Mouse (Mus musculus) testis, postnatal 14 days (tissue): ENCODE measurements at regions not wholly inside any gene's neighbourhood (a gene's known extent, or its start where the extent isn't known, plus 50 kb on each side); places are given as distances from the start of the nearest gene placed in this dataset.
A peak's percentile ranks its signal among the peaks of the same experiment; 100 is the strongest.

Source experiments
- DNase-seq: peaks from one replicate; pipeline ENCODE4 v3.0.0; 2021; ENCODE audit warnings: low spot score

DNA sequence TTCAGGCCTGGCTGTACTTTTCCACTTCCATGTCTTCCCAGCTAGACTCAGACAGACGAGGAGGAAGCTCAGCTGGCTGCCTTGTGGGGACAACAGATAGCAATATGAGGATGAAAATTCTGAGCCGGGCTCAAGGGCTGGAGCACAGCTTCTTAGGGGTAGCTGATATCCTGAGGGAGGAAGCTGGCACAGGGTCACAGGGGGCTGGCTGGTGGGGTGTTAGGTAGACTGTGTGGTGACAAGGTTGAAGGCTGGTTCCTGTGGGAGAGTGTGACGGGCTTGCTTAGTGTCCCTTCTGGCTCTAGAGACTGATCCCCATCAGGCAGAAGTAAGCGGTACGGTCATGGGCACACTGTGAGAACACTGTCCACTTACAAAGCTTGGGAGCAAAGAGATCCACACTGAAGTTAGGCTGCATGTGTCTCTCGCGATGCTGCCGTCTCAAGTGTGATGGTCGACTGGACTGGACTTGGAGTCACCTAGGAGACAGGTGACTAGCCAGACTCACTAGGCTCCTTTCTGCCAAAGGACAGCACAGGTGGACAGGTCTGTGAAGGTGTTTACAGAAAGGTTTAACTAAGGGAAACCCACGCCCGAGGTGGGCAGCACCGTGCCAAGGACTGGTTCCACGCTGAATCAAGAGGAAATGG is 111.1 kb upstream of the S1pr3 start:
- DNase-seq, result no peak

DNA sequence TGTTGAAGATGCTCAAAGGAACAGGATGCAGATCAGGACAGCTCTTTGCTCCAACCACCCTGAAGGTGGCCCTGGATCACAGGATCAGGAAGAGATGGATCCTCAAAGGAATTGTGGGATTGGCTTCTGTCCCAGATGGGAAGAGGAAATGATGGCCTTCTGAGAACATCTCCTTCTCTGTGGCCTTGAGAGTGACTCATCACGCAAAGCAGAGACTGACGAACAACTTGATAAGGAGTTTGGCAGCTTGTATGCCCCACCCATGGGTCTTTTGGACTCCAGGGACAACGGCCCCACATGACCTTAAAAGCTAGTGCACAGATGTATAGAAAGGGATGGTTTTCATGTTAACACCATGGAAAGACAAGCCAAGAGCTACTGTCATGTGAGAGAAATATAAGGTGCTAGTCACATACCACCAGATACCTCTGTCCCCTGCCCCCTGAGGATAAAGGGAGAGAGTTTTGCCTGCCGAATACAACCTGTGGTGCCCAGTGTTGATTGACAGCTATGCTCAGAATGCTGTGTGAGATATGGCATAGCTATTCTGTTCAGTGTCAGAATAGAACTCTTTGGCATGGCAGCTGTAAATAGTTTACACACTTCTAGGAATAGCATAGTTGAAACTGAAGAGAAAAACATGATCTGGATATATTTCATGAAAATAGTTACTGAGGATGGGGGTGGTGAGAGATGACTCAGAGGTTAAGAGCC is 109.2 kb upstream of the S1pr3 start:
- peak; percentile 19 for DNase-seq

DNA sequence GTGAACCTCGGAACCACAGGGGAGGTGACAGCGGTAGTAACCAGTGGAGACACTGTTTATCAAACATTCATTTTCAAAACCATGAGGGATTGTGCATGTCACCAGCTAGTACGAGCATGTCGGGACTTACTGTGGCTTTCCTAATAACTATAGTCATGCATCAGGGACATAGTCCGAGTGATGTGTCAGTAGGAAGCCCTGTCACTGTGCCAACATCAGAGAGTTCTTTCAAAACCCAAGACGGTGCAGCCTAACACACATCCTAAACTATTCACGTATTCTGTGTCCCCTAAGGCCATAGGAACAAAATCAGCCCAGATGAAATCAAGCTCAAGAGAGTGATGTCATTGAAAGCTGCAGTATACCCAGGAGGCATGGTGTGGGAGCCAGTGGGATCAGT is 107.0 kb upstream of the S1pr3 start:
- no peak for DNase-seq

DNA sequence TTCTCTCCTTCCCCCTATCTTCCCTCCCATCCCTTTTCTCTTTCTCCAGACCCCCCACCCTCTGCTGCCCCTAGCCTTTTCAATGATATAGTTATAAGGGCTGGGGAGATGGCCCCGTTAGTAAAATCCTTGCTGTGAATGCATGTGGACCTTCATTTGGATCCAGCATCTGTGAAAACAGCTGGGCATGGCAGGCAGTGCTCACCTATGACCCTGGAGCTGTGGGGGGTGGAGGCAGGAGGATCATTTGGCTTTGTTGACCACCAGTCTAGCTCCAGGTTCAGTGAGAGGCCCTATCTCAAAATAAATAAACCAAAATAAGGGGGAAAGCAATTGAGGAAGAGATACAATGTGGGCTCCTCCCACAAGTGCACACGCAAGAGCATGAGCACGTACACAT is 105.3 kb upstream of the S1pr3 start:
- no peak for DNase-seq

DNA sequence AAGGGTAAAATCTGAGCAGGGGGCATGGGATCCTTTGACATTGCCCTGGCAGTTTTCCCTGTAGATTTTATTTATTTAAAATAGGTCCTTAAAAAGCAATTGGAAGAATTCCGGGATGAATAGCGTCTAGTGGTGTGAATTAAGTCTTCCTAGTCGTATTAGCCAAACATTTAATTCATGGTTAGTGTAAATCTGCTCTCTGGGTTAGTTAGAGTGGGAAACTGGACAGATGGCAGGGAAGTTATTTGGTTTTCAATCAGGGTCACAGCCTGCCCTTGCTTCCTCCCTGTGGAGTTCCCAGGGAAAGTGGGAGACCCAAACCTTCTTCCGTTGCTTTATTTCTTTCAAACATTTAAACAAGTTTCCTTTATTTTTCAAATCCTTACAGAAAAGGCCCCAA is 103.8 kb upstream of the S1pr3 start:
- no peak for DNase-seq

DNA sequence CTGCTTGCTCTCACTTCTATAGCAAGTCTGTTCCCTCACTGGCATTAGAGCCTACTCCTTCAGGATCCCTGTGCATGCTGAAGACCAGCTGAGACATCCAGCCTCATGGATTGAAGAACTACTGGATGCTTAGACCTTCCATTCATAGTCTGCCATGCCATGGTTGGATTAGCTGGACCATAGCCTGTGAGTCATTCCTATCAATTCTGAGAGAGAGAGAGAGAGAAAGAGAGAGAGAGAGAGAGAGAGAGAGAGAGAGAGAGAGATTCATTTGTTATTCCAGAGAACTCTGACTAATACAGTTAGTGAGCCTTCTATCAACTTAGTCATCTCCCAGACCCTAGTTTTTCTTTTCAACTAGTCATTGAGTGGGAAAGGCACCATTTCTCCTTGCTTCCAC is 99.0 kb upstream of the S1pr3 start:
- DNase-seq, result no peak

DNA sequence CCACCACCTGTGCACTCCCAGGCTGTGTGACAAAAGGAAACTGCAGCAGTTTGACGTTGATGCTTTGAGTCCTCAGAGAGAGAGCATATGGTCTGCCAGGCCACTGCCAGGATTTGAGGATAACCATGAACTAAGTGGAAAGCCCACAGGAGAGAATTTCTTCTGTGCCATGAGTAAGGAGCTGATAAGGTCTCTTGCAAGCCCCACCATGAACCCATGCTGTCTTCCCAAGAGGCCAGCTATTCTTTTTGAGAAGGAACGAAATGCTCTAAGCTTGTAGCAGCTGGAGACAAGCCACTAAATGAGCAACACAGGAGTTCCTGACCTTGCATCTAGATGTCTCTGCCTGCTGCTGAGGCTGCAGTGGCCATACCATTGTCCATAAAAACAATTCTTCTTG is 98.4 kb upstream of the S1pr3 start:
- no peak for DNase-seq

DNA sequence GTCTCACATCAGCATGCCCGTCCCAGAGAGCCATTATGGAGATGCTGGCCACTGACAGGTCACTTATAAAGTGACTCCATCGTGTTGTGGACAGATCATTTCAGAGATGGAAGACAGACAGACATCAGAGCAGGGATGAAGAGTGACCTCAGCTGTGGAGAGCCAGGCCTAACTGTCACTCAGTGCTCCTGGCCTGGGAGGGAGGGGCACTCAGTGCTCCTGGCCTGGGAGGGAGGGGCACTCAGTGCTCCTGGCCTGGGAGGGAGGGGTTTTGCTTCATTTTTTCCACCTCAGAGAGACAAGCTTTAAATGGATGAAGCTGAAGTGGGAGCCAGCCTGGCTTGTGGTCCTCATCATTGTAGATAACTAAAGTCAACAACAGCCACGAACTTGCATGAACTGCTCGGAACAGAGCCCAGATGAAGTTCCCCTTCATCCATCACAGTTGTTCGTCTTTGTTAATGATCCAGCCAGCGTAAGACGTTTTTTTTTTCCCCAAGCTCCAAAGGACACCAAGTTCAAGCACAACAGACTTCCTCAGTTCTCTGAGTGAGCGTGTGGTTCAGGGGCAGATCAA is 96.7 kb upstream of the S1pr3 start:
- DNase-seq, result no peak

DNA sequence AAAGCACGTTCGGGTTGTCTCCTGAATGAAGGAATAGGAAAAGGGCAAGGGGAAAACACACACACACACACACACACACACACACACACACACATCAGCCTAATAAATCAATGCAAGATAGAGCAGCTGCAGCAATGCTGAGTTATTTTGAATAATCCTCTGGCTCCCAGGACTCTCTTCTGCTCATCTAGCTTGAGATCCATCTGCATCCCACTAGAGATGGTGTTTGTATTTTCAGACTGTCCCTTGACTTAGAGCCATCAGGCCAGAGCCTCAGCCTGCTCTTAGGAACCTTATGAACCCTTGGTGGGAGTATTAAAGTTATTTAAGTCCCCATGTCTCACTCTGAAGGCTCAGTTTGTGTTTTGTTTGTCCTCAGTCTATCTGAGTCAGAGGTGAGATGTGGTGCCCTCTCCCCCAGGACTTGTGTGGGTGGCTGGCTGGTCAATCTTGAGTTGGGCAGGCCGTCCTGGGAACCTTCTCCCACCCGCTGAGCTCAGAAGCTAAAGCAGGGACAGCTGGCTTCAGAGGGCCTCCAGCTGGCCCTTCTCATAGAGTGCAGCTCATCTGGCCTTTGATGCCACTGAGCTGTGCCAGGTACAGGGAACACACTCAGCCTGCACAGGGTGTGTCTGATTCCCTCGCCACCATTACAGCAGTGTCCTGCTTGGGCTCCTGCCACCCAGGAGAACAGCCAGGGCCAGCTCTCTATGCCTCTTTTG is 95.1 kb upstream of the S1pr3 start:
- peak; percentile 11 for DNase-seq

DNA sequence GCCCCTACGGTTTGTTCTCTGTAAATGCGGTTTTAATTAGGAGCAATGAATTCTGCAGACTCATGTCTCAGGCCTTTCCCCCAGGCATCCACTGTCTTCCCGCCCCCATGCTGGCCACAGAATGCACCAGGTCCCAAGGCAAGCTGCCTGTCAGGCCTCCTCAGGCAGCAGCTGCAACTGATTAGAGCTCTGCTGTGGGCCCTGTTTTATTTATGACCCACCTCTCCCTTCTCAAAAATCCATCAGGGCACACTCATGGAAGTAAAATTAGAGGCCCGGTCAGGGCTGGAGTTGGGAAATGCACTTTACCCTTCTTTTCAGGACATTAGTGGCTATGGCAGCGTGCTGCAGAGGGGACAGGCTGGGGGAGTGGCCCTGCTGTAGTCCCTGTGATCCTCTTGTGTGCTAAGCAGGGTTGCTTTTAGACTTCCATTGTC is 93.9 kb upstream of the S1pr3 start:
- DNase-seq, result peak; percentile 18

DNA sequence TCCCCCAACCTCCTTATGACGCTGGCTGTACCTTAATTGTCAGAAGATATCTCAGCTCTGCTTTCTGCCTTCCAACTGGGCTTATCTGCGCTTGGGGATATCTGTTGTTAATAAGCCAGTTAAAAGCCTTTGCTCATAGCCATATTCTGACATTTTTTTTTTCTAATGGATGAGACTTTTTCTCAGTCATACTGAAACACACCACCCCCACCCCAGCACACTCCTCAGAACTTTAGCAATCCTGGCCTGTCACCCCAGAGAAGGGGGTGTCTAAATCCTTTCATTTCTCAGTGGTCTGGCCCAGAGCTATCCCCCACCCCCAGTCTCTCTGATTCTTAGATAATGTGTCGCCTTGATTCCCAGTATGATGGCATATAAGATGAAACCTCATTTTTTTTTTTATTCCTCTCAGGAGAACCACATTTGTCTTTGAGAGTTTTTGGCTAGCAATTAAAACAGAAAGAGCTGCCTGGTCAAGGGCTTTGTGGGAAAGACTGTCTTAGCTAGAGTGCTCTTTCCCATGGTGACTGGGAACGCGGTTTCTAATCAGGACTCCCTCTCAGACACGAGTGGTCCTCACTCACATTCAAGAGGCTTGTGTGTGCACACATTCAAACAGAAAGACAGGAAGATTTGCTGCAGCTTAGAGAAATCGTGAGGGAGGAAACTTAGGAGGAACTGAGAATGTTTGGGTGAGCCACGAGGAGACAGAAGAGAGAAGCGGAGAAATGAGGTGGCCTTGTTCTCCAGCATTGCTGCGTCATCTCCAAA is 93.2 kb upstream of the S1pr3 start:
- no peak for DNase-seq

DNA sequence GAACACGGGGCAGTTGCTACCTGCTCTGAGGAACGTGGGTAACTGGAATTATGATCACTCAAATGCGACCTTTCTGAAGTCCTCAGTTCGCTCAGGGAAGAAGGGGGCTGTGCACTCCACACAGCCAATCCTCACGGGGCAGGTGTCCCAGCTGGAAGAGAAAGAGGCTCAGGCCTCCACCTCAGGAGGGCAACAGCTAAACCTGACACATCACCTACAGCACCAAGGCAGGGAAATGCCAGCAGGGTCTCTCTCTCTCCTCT is 92.7 kb upstream of the S1pr3 start:
- no peak for DNase-seq

DNA sequence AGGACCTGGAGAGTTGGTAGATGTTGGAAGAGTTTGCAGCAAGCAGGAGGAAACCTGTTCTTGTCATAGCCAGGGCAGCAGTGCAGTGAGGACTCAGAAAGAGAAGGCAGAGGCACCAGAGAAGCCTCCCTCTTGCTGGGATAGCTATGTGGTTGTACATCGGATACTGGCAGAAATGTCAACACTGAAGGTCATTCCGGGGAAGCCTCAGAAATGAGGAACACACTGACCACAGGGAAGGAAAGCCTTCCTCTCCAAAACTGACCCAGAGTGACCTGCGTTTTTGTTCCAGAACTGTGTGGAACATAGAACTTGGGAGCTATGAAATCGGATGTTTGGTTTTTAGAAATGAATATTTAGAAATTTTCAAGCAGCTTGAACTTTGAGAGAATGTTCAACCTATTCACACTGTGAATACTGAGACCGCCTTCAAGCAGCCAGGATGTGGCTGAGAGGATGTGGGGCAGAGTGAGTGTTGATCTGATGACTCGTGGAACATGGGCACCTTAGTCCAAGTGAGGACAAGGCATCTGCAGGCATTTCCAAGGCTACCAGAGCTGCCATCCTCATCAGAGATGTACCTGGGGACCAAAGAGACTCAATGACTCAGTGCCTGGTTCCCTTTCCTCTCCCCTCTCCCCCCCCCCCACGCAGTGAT is 85.3 kb upstream of the S1pr3 start:
- no peak for DNase-seq

DNA sequence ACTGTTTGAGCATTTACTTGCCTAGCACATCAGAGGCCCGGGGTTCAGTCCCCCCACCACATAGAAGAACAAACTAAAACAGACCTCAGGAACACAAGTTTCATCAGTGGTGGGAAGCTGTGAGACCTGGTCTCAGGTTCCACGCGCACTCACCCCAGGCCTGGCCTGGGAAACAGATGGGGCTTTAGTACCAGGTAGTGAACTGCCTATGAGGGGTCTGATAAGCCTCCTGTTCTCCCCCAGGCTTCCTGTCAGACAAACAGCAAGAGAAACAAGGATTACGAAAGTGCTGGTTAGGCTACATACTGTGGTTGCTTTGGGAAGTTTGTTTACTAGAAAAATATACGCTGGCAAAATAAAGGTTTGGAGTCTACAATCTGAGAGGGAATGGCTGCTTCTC is 83.7 kb upstream of the S1pr3 start:
- no peak for DNase-seq

DNA sequence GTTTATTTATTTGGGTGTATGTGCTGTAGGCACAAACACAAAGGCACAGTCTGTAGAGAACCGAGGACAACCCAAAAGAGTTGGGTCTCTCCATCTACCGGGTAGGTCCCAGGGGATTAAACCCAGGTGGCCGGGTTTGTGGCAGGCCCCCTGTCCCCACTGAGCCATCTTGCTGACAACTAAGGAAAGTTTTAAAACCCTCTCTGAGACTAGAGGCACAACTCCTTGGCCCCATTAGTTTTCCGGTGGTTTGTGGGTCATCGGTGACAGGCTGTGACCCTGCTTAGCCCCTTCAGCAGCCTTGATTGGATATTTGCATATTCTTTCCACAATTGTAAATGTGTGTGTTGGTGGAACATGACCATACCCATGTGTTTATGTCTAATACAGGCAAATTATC is 83.1 kb upstream of the S1pr3 start:
- no peak for DNase-seq

DNA sequence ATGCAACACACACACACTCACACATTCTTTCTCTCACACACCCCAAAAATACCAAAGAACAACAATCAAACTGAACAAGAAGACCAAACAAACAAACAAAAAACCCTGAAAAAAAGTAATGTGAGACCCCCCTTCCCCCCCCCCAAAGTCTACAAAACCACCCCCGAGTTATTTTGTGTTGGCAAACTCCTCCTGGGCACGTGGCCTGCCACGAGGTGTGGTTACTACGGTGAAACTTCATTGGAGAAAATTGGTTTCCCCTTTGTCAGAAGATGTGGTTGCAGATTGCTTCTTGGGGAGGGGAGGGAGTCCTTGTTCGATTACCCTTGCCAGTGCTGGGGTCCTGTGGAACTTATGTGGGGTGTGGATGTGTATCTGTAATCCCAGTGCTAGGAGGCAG is 82.3 kb upstream of the S1pr3 start:
- no peak for DNase-seq

DNA sequence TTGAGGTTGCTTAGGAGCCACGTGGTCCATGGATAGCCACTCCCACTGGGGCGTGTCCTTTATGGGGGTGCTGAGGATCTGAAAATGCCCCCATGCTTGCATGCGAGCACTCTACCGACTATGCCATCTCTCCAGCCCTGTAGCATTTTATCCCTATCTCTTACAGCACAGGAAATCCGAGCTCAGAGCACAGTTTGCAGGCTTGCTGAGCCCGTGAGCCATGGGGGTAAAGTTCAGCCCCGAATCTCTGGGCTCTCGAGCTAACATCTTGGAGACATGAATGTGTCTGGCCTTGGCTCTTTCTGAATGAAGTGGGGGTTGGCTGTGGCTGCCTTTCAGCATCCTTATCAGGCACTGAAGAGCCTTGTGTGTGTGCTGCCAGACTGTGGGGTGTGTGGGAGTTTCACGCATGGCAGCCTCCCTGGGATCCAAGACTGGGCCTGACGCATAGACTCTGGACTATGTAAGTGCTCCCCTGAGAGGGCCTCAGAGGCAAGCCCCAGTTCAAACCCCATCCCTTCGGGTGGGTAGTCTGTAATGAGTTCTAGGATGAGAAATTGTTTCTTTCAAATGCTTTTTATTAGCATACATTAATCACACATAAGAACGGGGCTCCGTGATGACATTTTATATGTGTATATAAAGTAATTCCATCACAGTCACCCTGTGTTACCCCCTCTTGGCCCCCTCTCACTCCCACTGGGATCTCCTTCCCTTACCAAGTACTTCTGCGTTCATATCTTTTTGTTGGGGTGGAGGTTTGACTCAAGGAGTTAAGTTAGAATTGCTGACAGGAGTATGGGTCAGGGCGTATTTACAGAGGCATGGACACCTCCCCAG is 80.1 kb upstream of the S1pr3 start:
- DNase-seq, result peak; percentile 77

DNA sequence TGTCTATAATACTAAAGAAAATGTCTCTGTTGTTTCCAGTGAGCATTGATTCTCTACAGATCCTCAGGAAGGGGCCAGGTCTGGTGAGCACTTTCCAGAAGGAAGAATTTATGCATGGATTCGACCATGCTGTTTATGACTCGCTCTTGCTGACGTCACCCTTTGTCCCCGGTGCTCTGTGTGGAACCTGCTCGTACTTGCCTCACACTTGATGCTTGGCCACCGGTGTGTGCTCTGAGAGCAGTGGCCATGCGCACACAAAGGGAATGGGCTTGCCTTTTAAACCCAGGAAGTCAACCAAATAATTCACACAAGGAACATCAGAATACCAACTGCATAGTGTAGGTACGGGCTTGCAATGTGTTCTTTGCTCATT is 79.5 kb upstream of the S1pr3 start:
- DNase-seq, result no peak

DNA sequence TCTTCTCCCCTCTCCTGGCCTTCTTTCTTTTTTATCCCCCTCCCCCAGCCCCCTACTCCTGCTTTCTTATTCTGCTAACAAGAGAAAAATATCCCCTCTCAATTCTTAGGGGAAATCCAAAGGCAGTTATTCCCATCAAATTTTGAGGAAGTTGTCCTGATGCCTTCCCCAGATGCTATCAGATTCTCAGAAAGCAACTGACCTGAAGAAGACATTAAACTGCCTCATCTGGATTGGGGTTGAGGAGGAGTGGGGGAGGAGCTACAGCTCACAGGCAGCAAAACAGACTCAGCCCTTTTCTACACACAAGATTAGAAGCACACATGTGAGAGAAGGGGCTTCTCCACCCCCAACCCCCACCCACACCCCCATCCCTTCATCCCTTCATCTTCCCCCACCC is 78.7 kb upstream of the S1pr3 start:
- no peak for DNase-seq

DNA sequence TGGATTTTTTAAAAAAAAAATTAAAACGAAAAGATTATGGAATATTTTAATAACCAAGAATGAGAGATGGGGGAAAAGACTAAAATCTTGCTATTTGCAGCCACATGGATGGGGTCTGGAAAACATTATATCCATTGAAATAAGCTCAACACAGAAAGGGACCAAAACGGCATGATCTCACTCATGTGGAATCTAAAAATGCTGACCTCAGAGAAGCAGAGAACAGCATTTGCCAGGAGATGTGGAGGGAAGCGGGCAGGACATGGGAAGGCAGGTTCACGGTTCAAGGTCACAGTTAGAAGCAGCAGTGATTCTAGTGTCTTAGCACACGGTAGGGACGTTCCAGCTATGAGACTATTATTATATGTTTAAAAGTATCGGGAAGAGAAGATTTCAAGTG is 76.2 kb upstream of the S1pr3 start:
- no peak for DNase-seq

DNA sequence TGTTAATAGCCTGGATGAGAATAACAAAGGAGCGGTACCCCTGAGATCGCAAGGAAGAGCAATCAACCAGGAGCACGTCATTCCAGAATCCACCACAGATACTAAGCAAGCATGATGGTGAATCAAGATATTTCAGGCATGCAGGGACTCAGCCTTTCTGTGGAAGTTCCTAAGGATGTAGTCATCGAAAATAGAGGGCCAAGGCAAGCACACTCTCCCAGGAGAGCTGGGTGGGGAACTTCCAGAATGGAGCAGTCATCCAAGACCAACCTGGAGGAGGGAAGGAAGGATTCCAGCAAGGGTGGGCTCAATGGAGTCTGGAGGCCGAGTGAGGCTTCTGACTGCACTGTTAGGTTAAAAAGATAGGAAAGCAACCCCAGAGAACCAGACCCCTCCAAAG is 75.0 kb upstream of the S1pr3 start:
- no peak for DNase-seq
